Comparison of ENCODE assay signal across 24 mouse cellular contexts in genomic region chr1:125123861-125124260, GRCm38 (mm10).
DNase-seq lines count a peak whose midpoint lies in the region; ATAC-seq and TF ChIP-seq lines count a peak whose summit lies in the region.
"Had no signal": no experiment of that assay in that cellular context is flagged by ENCODE, and none has a peak within 500 bp of the region (broad histone marks: within the 10 kb centered on the region; RNA-seq: fewer than 3 reads in every experiment).

No protein-coding gene starts in this region.

- H3K36me3 ChIP-seq in lung, embryonic 16.5 days (ENCODE audit: control insufficient read depth, insufficient read depth, low read length) = no peaks in the 10 kb centered on the region
- H3K36me3 ChIP-seq in embryonic facial prominence, embryonic 14.5 days (ENCODE audit: control insufficient read depth, insufficient read depth, low read length) = no peaks in the 10 kb centered on the region
- no peaks in the 10 kb centered on the region for H3K36me3 ChIP-seq in limb, embryonic 14.5 days (ENCODE audit: control insufficient read depth, insufficient read depth, low read length)
- H3K36me3 ChIP-seq: embryonic facial prominence, embryonic 15.5 days; forebrain, embryonic 10.5 days; forebrain, embryonic 15.5 days; heart, embryonic 15.5 days; hindbrain, embryonic 10.5 days had no signal

- no peaks in the 10 kb centered on the region for H3K27me3 ChIP-seq in lung, embryonic 16.5 days (ENCODE audit: control insufficient read depth, insufficient read depth, low read depth, low read length)
- H3K27me3 ChIP-seq in embryonic facial prominence, embryonic 14.5 days (replicated peaks; ENCODE audit: control insufficient read depth, insufficient read depth, low read length) = no peaks in the 10 kb centered on the region
- no peaks in the 10 kb centered on the region for H3K27me3 ChIP-seq in limb, embryonic 14.5 days (ENCODE audit: control insufficient read depth, insufficient read depth, low read length)
- H3K27me3 ChIP-seq: CH12.LX; embryonic facial prominence, embryonic 15.5 days; forebrain, embryonic 15.5 days; heart, embryonic 15.5 days; Patski had no signal

- H3K9me3 ChIP-seq in lung, embryonic 16.5 days (ENCODE audit: control insufficient read depth, low read length) = no peaks in the 10 kb centered on the region
- H3K9me3 ChIP-seq in embryonic facial prominence, embryonic 14.5 days (ENCODE audit: control insufficient read depth, low read length) = no peaks in the 10 kb centered on the region
- no peaks in the 10 kb centered on the region for H3K9me3 ChIP-seq in limb, embryonic 14.5 days (ENCODE audit: control insufficient read depth, low read length)
- H3K9me3 ChIP-seq: embryonic facial prominence, embryonic 15.5 days; forebrain, embryonic 10.5 days; forebrain, embryonic 15.5 days had no signal

- H3K9ac ChIP-seq in lung, embryonic 16.5 days (ENCODE audit: low read length) = no peak overlapping the region
- no peak overlapping the region for H3K9ac ChIP-seq in embryonic facial prominence, embryonic 14.5 days (ENCODE audit: low read depth, low read length)
- no peak overlapping the region for H3K9ac ChIP-seq in limb, embryonic 14.5 days (ENCODE audit: low read depth, low read length, severe bottlenecking)
- H3K9ac ChIP-seq: embryonic facial prominence, embryonic 15.5 days; forebrain, embryonic 15.5 days; heart, embryonic 15.5 days; hindbrain, embryonic 14.5 days had no signal

- H3K4me3 ChIP-seq in lung, embryonic 16.5 days (ENCODE audit: low read length) = no peak overlapping the region
- H3K4me3 ChIP-seq in lung, adult 2 months (replicated peaks; ENCODE audit: extremely low read depth, low read depth, low read length) = no peak overlapping the region
- no peak overlapping the region for H3K4me3 ChIP-seq in embryonic facial prominence, embryonic 14.5 days (ENCODE audit: low read depth, low read length)
- H3K4me3 ChIP-seq in limb, embryonic 14.5 days (replicated peaks; ENCODE audit: low read length) = no peak overlapping the region
- H3K4me3 ChIP-seq: embryonic facial prominence, embryonic 15.5 days; erythroblast, embryonic 14.5 days; forebrain, embryonic 10.5 days; forebrain, embryonic 15.5 days; heart, adult 2 months; heart, embryonic 15.5 days; hindbrain, embryonic 10.5 days had no signal

- no peak for TF ChIP-seq CTCF in lung, adult 2 months (IDR thresholded peaks at IDR 0.05; ENCODE audit: insufficient read depth, low read length)

- peak; percentile 43; the same call in 1 of the 2 replicates for ATAC-seq in lung, embryonic 16.5 days (ENCODE audit: low read depth)
- ATAC-seq in embryonic facial prominence, embryonic 14.5 days (ENCODE audit: low read depth) = no peak
- no peak for ATAC-seq in limb, embryonic 14.5 days (ENCODE audit: low FRiP score, low read depth)
- no peak for ATAC-seq in inflammation-experienced regulatory T-cells, adult 6 months
- ATAC-seq: activated CD4-positive, CD25-positive, alpha-beta regulatory T cell, adult 4 months; forebrain, embryonic 15.5 days; Patski had no signal

- intact Hi-C loops in heart, postnatal 14 days (cut with DNase I) = no loop called here

- H3K27ac ChIP-seq in lung, embryonic 16.5 days (ENCODE audit: low read length) = no peak overlapping the region
- H3K27ac ChIP-seq in embryonic facial prominence, embryonic 14.5 days (replicated peaks; ENCODE audit: low read depth, low read length) = no peak overlapping the region
- no peak overlapping the region for H3K27ac ChIP-seq in limb, embryonic 14.5 days (replicated peaks; ENCODE audit: low read depth, low read length)
- H3K27ac ChIP-seq: embryonic facial prominence, embryonic 15.5 days; forebrain, embryonic 10.5 days; forebrain, embryonic 15.5 days; heart, adult 2 months; heart, embryonic 15.5 days; hindbrain, embryonic 10.5 days; hindbrain, embryonic 14.5 days had no signal

- 48% methylated on average over 3 of the region's 3 CpGs for whole genome bisulfite sequencing in lung, embryonic 16.5 days
- 40% methylated on average over 3 of the region's 3 CpGs for WGBS in lung, adult 2 months
- 46% methylated on average over 3 of the region's 3 CpGs for WGBS in embryonic facial prominence, embryonic 14.5 days
- WGBS in limb, embryonic 14.5 days = 28% methylated on average over 3 of the region's 3 CpGs

- no peak overlapping the region for H3K4me2 ChIP-seq in lung, embryonic 16.5 days (ENCODE audit: low read depth, low read length)
- no peak overlapping the region for H3K4me2 ChIP-seq in embryonic facial prominence, embryonic 14.5 days (ENCODE audit: low read depth, low read length)
- H3K4me2 ChIP-seq in limb, embryonic 14.5 days (replicated peaks; ENCODE audit: low read depth, low read length, severe bottlenecking) = no peak overlapping the region
- H3K4me2 ChIP-seq: embryonic facial prominence, embryonic 15.5 days; forebrain, embryonic 15.5 days; heart, embryonic 11.5 days; heart, embryonic 15.5 days; hindbrain, embryonic 14.5 days had no signal

- no peaks in the 10 kb centered on the region for H3K4me1 ChIP-seq in lung, embryonic 16.5 days (replicated peaks; ENCODE audit: control insufficient read depth, insufficient read depth, low read length)
- no peaks in the 10 kb centered on the region for H3K4me1 ChIP-seq in lung, adult 2 months (ENCODE audit: control insufficient read depth, insufficient read depth, low read length)
- no peaks in the 10 kb centered on the region for H3K4me1 ChIP-seq in embryonic facial prominence, embryonic 14.5 days (ENCODE audit: control insufficient read depth, insufficient read depth, low read length)
- no peaks in the 10 kb centered on the region for H3K4me1 ChIP-seq in limb, embryonic 14.5 days (ENCODE audit: control insufficient read depth, insufficient read depth, low read length)
- H3K4me1 ChIP-seq: embryonic facial prominence, embryonic 15.5 days; forebrain, embryonic 10.5 days; forebrain, embryonic 15.5 days; heart, embryonic 15.5 days; hindbrain, embryonic 10.5 days had no signal

- no peak for TF ChIP-seq POLR2A in lung, adult 2 months (IDR thresholded peaks at IDR 0.05; ENCODE audit: borderline replicate concordance, extremely low read depth, low read depth, low read length)
- TF ChIP-seq POLR2A in limb, embryonic 14.5 days (IDR thresholded peaks at IDR 0.05; ENCODE audit: borderline replicate concordance, extremely low read depth, insufficient read depth, insufficient read length) = no peak

- peak; percentile 29 for DNase-seq in heart, adult 11 months
- no peak for DNase-seq in heart, postnatal 14 days
- DNase-seq in lung, adult 2 months = no peak
- peak; percentile 63 for DNase-seq in embryonic facial prominence, embryonic 14.5 days (ENCODE audit: low spot score)
- DNase-seq in limb, embryonic 14.5 days (ENCODE audit: low spot score) = peak; percentile 3
- no peak for DNase-seq in urinary bladder, postnatal 14 days (ENCODE audit: low spot score)
- DNase-seq: adrenal gland, postnatal 25 days; cerebellum, adult 2 months; cerebellum, postnatal 10 days; gastrocnemius, postnatal 10 days; heart, adult 2 months had no signal

Comparison
In these comparisons a context has a peak if more than half of its experiments do, and no peak if none do; other contexts are left out.
1. DNase-seq: peak in heart, adult 11 months (single experiment), embryonic facial prominence, embryonic 14.5 days (single experiment) and limb, embryonic 14.5 days (single experiment); none in heart, postnatal 14 days (0 of 2), lung, adult 2 months (single experiment) and urinary bladder, postnatal 14 days (single experiment).